Mouse (Mus musculus) forebrain, embryonic 14.5 days (tissue): ENCODE measurements around the gene Cbll1. TPM values are rescaled to one million over a fixed set of nuclear protein-coding genes. Genes with fewer than 3 reads are reported as not detected.

Experiments used
- ATAC-seq: fragments of 200-750 bp; cut with Nextera tagmentation; 2 replicates; pipeline ENCODE4 v1.8.0; 2017; ENCODE audit warnings: mild to moderate bottlenecking, moderate library complexity
- DNase-seq: peaks from one replicate; pipeline ENCODE4 v3.0.0-alpha.2; 2015; ENCODE audit warnings: low spot score
- H3K27ac ChIP-seq: fragments of 300-500 bp; sonication (generic); 2 replicates; pipeline ENCODE4 v1.5.1; 2014; ENCODE audit warnings: low read depth, mild to moderate bottlenecking, control low read depth, low read length, moderate library complexity
- H3K27me3 ChIP-seq: fragments of 300-500 bp; sonication (generic); replicated peaks from 2 replicates; pipeline ENCODE4 v1.6.1; 2014; ENCODE audit warnings: low read length, control low read depth, mixed read lengths; ENCODE audit not compliant: control insufficient read depth, insufficient read depth
- H3K36me3 ChIP-seq: fragments of 300-500 bp; sonication (generic); 2 replicates; pipeline ENCODE4 v1.6.1; 2014; ENCODE audit warnings: low read length, control low read depth; ENCODE audit not compliant: control insufficient read depth, insufficient read depth
- H3K4me1 ChIP-seq: fragments of 300-500 bp; sonication (generic); 2 replicates; pipeline ENCODE4 v1.6.1; 2014; ENCODE audit warnings: antibody characterized with exemption, low read length, control low read depth; ENCODE audit not compliant: control insufficient read depth, insufficient read depth
- H3K4me2 ChIP-seq: fragments of 300-500 bp; sonication (generic); 2 replicates; pipeline ENCODE4 v1.6.1; 2014; ENCODE audit warnings: mild to moderate bottlenecking, control low read depth, low read length
- H3K4me3 ChIP-seq: fragments of 300-500 bp; sonication (generic); 2 replicates; pipeline ENCODE4 v1.5.1; 2014; ENCODE audit warnings: low read depth, low read length, control low read depth
- H3K9ac ChIP-seq: fragments of 300-500 bp; sonication (generic); 2 replicates; pipeline ENCODE4 v1.6.1; 2014; ENCODE audit warnings: mild to moderate bottlenecking, low read length, control low read depth, moderate library complexity
- H3K9me3 ChIP-seq: fragments of 300-500 bp; sonication (generic); replicated peaks from 2 replicates; pipeline ENCODE4 v1.6.1; 2016; ENCODE audit warnings: low read length, control low read depth, mixed read lengths; ENCODE audit not compliant: control insufficient read depth
- WGBS: fragments of 180-500 bp; shearing (Covaris S2); extraction: QIAGEN DNeasy Blood & Tissue Kit; methylation state at CpG from one replicate; pipeline ENCODE4 v1.1.7; 2014; 5-methylcytosine and 5-hydroxymethylcytosine counted together
- polyA plus RNA-seq: library from polyadenylated mRNA; unstranded; fragments of >200 nt; fragmentation: Nextera tagmentation; extraction: Ambion mirVana; gene quantifications from 2 replicates; pipeline ENCODE4 v1.2.1, GENCODE M21; 2014

The Cbll1 gene
- polyA plus RNA-seq, 1 experiment from 2014 or later, result 20.3 TPM

DNA sequence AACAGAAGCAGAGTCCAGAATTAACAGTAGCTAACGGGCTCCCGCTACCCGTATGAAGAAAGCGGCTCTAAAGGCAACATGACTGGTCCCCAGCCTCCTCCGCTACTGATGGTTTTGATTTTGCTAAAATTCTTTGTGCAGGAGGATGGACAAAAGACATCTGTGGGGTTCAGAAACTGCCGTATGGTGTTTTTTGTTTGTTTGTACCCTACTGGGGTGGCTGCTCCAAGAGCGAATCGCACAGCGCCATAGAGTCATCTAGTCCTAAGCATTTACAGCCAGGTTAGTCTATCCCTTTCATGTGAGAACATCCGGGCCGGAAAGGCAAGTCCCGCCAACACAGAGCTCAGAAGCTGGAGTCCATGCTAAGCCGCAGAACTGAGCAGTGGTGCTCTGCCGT is 32.6 kb upstream of the Cbll1 start:
- WGBS, result 82% methylated on average over 14 of the region's 14 CpGs
- Histone ChIP-seq H3K27ac (no peak overlapping the region), H3K4me3 (no peak overlapping the region), H3K9me3 (no peaks in the 10 kb centered on the region), H3K9ac (no peak overlapping the region), H3K4me2 (no peak overlapping the region), H3K4me1 (peaks cover 12% of the 10 kb centered on the region), H3K36me3 (no peaks in the 10 kb centered on the region), H3K27me3 (no peaks in the 10 kb centered on the region)
- ATAC-seq (no peak), DNase-seq (no peak)

DNA sequence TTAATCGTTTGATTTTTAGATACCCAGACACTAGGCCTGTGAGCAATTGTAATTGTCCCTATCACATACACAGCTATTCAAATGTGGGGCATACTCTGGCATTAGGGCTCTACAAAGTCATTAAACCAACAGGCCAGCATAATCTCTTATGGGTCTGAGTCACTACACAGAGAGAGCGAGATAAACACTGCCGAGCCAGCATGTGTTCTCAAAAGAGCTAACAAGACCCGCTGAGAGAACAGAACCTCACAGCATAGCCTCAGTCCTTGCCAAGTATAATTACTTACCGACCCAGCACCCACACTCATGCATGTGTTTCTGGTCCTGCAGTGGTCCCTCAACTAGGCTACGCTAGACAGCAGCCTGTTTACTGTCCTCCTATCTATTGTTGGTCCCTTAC is 28.0 kb upstream of the Cbll1 start:
- 47% methylated on average over 6 of the region's 6 CpGs for WGBS
- Histone ChIP-seq H3K4me2 (no peak overlapping the region), H3K27ac (no peak overlapping the region), H3K4me3 (no peak overlapping the region), H3K27me3 (no peaks in the 10 kb centered on the region), H3K9me3 (0 out of 2 replicates have a peak, but pooled peaks cover 3% of the 10 kb centered on the region), H3K9ac (no peak overlapping the region), H3K36me3 (no peaks in the 10 kb centered on the region), H3K4me1 (no peaks in the 10 kb centered on the region)
- ATAC-seq, result no peak
- peak; percentile 21 for DNase-seq

DNA sequence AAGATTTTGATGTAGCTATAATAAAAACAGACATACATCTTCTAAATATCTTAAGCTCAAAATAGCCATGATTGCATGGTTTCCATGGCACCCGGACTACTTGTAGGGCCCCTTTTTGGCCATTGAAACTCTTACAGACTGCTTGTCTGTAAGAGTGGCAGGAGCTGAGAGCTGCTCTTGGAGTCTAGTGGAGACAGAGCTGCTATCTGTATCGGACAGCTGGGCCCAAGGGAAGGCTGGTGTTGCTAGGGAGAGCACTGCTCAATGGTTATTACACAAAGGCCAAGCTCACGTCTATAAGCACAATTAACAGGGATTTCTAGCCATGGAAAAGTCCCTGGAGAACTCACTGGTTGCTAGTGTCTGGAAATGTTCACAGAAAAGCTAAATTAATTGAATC is 22.0 kb upstream of the Cbll1 start:
- no peak for DNase-seq

DNA sequence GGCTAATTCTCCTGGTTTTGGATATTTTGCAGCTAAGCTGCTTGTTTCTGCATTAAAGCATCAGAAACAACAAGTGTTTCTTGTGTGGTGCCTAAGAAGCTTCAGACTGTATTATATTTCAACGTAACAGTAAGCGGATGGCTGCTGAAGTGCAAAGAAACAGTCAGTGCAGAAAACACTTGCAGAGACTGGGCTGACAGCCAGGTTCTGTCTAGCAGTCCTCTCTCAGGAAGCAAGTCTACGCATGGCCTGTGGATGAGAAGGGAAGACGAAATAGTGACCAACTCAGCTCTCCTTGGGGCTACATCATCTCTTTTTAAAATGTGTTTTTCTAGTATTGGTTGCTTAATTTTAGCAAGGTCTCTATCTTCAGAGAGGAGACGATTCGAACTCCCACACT is 20.7 kb upstream of the Cbll1 start:
- DNase-seq, result peak; percentile 42
- Histone ChIP-seq H3K36me3 (no peaks in the 10 kb centered on the region), H3K4me3 (no peak overlapping the region), H3K27ac (no peak overlapping the region), H3K27me3 (no peaks in the 10 kb centered on the region), H3K4me2 (no peak overlapping the region), H3K9ac (no peak overlapping the region), H3K9me3 (0 out of 2 replicates have a peak, but pooled peaks cover 3% of the 10 kb centered on the region), H3K4me1 (no peaks in the 10 kb centered on the region)
- ATAC-seq, result no peak
- WGBS, result 70% methylated on average over 6 of the region's 6 CpGs

More for the DNA sequence above, 22.0 kb upstream of the Cbll1 start:
- WGBS, result 63% methylated on average over 3 of the region's 3 CpGs
- Histone ChIP-seq H3K4me1 (no peaks in the 10 kb centered on the region), H3K36me3 (no peaks in the 10 kb centered on the region), H3K27me3 (no peaks in the 10 kb centered on the region), H3K4me3 (no peak overlapping the region), H3K4me2 (no peak overlapping the region), H3K27ac (no peak overlapping the region), H3K9me3 (0 out of 2 replicates have a peak, but pooled peaks cover 3% of the 10 kb centered on the region), H3K9ac (no peak overlapping the region)
- no peak for ATAC-seq

DNA sequence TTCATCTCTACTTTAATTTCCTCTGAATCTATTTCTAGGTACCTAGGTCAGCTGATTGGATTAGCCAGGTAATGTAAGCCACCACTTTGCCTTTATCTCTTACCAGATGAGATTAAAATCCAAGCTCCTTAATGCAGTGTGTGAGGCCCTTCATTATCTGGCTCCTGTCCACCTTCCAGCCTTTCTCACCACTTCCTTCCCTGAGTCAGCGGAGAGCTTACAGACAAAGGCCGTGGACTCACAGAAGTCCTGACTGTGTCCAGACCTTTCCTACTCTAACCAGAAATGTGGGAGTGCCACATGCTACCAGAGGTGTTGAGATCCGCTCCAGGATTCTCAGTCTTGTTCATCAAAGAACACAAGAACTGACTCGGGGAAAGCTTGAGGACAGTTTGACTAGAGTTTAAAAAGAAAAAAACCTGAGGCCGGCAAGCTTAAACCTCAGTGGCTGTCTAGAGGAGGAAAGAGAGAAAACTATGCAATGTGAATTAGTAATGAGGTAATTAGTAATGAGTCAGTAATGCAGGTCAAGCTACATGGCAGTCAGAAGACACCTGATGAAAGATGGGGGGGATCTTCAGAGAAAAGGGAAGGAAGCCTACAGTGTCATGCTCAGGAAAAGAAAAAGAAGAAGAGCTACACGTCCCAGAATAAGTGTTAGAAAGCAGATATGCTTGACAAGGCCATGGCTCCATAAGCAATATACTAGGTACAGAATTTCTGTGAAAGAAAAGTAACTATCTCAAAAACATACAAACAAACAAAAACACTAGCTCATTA is 14.5 kb upstream of the Cbll1 start:
- Histone ChIP-seq H3K4me1 (no peaks in the 10 kb centered on the region), H3K27me3 (no peaks in the 10 kb centered on the region), H3K27ac (no peak overlapping the region), H3K9ac (no peak overlapping the region), H3K4me2 (no peak overlapping the region), H3K4me3 (no peak overlapping the region), H3K36me3 (no peaks in the 10 kb centered on the region), H3K9me3 (no peaks in the 10 kb centered on the region)
- ATAC-seq (no peak), DNase-seq (no peak)
- 75% methylated on average over 6 of the region's 6 CpGs for WGBS

DNA sequence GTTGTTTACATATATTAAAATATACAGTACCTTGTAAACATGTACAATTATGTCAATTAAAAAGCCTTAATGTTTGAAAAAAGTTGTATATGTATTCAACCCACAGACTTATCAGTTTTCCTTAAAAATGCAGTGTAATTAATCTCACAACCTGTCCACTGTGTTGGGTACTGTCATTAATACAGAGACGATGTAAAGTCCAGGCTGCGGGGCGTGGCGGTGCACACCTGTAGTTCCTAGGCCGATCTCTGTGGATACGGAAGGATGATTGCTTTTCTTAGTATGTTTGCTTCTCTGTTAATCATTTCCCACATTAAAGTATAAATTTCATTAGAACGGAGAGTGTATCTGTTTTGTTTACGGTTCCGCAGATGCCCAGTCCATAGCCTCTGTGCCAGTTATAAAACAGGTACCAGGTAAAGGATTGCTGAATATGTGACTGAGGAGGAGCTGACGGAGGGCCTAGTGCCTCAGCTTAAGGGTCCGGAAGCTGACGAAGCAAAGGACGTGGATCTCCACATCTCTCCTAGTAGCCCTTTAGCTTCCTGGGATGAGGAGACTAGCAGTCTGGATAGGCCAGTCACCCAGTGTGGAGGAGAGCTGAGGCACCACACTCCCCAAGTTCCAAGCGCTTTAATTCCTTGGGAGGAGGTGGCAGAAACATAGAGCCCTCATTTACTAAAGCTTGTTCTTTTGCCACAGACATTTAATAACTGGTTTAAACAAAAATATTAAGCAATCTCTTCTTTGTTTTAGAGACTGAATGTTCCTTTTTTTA is 13.4 kb upstream of the Cbll1 start:
- WGBS, result 92% methylated on average over 14 of the region's 14 CpGs
- H3K36me3 ChIP-seq, result no peaks in the 10 kb centered on the region
- no peaks in the 10 kb centered on the region for H3K4me1 ChIP-seq

DNA sequence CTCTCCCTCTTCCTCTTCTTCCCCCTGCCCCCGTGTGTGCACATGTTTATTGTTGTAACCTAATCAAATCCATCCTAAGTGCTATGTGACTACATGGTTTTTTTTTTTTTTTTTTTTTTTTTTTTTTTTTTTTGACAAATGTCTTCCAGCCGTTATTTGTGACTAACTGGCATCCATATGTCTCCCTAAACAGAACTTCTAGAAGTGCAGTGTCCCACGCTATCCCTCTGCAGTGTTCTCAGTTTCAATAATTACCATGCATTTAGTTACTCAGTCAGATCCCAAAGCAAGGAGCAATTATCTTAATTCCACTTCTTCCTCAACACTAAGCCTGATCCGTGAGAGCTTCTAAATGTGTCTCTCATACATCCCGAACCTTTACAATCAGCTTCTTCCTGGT is 11.8 kb upstream of the Cbll1 start:
- ATAC-seq (no peak), DNase-seq (no peak)

More for the DNA sequence above, 13.4 kb upstream of the Cbll1 start:
- Histone ChIP-seq H3K27me3 (no peaks in the 10 kb centered on the region), H3K9me3 (no peaks in the 10 kb centered on the region), H3K27ac (no peak overlapping the region), H3K4me3 (no peak overlapping the region), H3K9ac (no peak overlapping the region), H3K4me2 (no peak overlapping the region)
- DNase-seq (no peak), ATAC-seq (no peak)

DNA sequence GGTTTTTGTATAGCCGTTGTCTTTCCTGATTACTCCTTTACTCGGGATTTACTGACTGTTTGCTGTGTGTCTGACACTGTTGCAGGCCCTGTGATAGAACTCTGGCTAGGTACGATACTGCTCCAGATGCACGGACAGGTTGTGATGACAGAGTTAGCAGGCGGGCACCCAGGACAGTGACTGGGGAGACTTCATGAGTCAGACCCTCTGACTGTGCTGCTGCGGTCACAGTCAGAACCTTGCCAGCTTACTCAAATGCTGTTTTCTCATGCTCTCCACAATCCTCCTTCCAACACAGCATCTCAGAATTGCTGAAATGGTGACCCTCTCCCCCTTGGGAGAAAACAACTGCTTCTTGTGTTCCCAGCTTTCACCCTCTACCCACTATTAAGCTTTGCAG is 9.1 kb upstream of the Cbll1 start:
- ATAC-seq (no peak), DNase-seq (no peak)
- WGBS, result 85% methylated on average over 6 of the region's 6 CpGs
- H3K27me3 ChIP-seq, result no peaks in the 10 kb centered on the region
- no peak overlapping the region for H3K27ac ChIP-seq
- H3K4me2 ChIP-seq, result no peak overlapping the region
- H3K9me3 ChIP-seq, result no peaks in the 10 kb centered on the region
- H3K36me3 ChIP-seq, result no peaks in the 10 kb centered on the region
- no peak overlapping the region for H3K9ac ChIP-seq
- no peak overlapping the region for H3K4me3 ChIP-seq
- no peaks in the 10 kb centered on the region for H3K4me1 ChIP-seq

More for the DNA sequence above, 11.8 kb upstream of the Cbll1 start:
- Histone ChIP-seq H3K9ac (no peak overlapping the region), H3K27ac (no peak overlapping the region), H3K9me3 (no peaks in the 10 kb centered on the region), H3K4me1 (no peaks in the 10 kb centered on the region), H3K27me3 (no peaks in the 10 kb centered on the region), H3K4me2 (no peak overlapping the region), H3K36me3 (no peaks in the 10 kb centered on the region), H3K4me3 (no peak overlapping the region)
- 64% methylated on average over 4 of the region's 5 CpGs for WGBS
